Mouse (Mus musculus) right cerebral cortex, postnatal 10 days (tissue): ENCODE results near the gene Camk2d.

Source experiments
- DNase-seq, 2 experiments: peaks; one replicate each; pipeline ENCODE4 v3.0.0; 2021; ENCODE audit warnings: low spot score in 2 of 2

Gene Camk2d

DNA sequence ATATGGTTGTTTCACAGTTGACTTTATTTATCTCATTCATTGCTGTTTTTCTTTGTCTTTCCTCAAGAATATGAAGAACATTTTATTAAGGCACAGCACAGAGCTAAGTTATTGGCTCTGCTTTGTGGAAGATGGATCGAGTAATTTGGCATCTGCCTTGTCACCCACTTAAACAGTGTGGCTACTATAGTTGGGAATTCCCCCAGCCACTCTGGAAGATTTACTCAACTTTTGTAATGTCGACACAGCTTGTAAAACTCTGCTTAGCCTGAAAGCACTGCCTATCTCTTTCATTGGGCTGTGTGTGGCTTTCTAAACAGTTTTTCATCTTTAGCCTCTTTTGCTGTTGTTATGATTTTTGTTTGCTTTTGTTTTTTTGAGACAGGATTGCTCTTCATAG, 56.3 kb downstream of the Camk2d start:
- DNase-seq, result no peak

GRCm38 (mm10) chr3:126653118-126653517, 57.0 kb downstream of the Camk2d start:
- no peak for DNase-seq

GRCm38 (mm10) chr3:126656173-126656572, 60.1 kb downstream of the Camk2d start:
- no peak for DNase-seq

DNA sequence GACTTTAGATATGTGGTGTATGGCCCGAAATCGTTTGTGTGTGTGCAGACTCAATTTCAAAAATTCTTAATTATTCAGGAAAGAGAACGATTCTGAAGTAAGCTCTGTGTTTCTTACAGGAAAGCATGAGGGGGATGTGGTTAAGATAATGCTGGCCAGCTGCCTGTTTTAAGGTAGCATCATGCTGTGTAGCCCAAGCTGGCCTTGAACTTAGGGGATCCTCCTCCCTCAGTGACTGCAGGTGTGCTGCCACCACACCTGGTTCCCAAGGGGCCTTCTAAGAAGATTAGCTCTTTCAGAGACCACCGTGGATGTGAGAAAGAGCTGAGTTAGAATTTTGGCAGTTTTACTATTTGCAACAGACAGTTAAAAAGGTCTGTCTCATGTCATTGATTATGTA, 61.8 kb downstream of the Camk2d start:
- no peak for DNase-seq

DNA sequence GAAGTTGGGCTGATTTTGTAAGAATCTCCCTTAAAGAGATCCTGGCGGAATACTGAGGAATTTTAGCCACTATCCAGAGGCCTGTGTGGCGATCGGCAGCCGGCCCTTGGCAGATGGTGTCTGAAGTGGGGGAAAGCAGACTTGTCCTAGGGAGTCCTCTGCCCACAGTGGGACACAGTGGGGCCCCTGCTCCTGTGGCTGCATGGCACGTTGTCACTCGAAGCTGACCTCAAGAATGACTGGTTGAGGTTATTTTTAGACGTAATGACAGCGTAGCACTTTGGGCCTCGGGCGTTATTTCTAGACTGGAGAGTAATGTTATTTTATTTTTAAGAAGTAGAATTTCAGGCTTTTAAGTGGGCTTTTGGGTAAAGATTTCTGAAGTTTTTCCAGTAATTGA, 62.7 kb downstream of the Camk2d start:
- DNase-seq, result no peak

- no peak for DNase-seq
These were observed 63.1 kb downstream of the Camk2d start for GRCm38 (mm10) chr3:126659235-126659634.

DNA sequence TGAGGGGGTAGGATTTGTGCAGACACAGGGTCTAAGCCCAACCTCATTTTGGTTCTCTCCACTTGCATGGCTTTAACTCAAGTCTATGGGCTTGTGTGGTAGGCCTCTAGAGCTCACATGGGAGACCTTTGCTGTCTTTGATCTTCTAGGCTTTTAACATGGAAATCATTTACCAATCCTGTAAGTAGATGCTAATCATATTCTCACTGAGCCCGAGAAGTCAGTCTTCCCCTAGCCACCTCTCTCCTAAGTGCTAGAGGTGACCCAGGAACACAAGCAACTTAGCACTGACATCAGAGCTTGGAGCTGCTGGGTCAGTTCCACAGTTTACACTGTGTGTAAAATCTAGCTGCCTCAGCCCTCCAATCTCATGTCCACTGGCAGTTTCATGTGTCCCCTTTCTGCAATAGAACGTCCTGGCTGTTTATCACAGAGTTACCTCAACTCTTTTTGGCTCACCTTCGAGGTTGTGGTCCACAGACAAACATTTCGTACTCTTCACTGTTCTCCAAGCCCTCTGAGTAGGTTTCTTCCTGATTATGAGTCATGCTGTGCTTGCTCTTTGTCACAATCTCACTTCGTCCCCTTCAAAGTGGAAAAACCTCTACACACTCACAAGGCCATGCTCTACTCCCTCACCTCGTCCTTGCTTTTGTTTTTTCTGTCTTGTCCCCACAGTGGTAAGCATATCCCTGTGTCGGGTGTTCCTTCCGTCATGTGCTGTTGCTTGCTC, 63.9 kb downstream of the Camk2d start:
- DNase-seq, result no peak

GRCm38 (mm10) chr3:126660575-126660974, 64.5 kb downstream of the Camk2d start:
- no peak for DNase-seq

DNA sequence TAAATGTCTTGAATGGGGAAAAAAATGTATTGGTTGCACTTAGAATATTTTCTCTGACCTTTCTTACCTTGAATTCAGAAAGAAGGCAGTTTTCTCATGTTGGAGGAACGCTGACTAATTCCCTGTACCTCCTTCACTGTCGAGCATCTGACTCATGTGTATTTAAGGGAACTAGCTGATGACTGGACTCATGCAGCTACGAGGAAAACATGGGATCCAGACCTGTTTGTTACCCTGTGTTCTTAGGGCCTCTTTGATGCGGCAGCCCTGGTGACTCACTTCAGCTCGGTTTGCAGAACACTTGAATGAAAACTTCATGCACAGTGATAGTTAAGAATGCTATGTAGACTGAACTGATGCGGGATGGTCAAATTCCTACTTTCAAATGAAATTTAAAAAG, 64.9 kb downstream of the Camk2d start:
- DNase-seq, result no peak

- DNase-seq, result no peak
These were observed 65.8 kb downstream of the Camk2d start for GRCm38 (mm10) chr3:126661920-126662319.

- no peak for DNase-seq
These were observed 67.3 kb downstream of the Camk2d start for GRCm38 (mm10) chr3:126663436-126663835.

GRCm38 (mm10) chr3:126665866-126666265, 69.8 kb downstream of the Camk2d start:
- DNase-seq, result no peak

- DNase-seq, result no peak
These were observed 70.9 kb downstream of the Camk2d start for GRCm38 (mm10) chr3:126667019-126667418.

DNA sequence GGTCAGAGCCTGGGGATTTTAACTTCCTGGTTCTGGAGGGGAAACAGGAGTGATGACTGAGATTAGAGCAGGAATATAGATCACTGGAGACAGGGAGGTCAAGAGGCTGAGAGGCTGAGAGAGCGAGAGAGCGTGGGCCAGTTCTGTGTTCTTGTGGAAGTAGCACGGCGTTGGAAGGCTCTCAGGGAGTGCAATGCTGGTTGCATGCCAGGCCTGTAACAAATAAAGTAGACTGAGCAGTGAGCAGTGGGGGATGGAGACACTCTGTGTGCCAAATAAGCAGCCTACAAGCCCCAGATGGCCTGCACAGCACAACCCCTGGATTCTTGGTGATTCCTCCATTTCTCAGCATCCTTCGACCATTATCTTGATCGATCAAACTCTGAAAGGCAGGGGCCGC, 71.3 kb downstream of the Camk2d start:
- peak; percentile 71 to 74 for DNase-seq

- peak; percentile 48 to 52 for DNase-seq
These were observed 72.0 kb downstream of the Camk2d start for GRCm38 (mm10) chr3:126668123-126668522.

GRCm38 (mm10) chr3:126668692-126669091, 72.6 kb downstream of the Camk2d start:
- no peak for DNase-seq

GRCm38 (mm10) chr3:126670413-126670812, 74.3 kb downstream of the Camk2d start:
- DNase-seq, result no peak

- no peak for DNase-seq
These were observed 75.2 kb downstream of the Camk2d start for GRCm38 (mm10) chr3:126671292-126671691.

DNA sequence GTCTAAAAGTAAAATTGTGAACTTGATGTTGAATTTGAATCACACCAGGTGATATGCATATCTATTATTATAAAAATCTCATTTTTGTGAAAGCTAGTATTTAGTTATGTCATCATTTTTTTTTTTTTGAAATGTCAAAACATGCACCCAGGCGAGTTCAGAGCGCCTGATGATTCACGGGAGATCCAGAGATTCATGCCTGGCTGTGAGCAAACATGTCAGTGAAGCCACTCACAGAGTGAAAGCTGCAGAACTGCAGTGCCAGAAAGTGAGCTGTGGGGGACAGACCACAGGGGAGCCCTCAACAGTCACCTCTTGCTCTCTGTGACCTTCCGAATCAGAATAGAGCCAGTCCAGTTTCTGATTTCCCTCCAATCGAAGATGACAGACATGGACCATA, 84.9 kb downstream of the Camk2d start:
- no peak for DNase-seq

DNA sequence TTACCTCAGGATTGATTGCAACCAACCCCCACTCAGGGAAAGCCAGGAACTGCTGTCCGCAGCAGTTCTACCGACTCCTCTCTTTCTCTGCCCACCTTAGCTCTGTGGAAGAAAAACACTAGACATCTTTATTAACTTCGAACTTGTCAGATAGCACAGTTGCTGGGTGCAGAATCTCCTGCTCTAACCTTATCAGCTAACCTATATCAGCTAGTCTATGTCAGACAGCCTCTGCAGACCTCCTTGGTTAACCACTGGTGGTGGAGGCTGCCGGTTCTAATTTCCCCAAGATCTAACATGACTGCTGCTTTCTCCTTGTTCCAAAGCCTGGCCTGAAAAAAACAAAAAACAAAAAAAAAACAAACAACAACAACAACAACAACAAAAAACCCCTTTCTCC, 85.9 kb downstream of the Camk2d start:
- DNase-seq, result no peak

DNA sequence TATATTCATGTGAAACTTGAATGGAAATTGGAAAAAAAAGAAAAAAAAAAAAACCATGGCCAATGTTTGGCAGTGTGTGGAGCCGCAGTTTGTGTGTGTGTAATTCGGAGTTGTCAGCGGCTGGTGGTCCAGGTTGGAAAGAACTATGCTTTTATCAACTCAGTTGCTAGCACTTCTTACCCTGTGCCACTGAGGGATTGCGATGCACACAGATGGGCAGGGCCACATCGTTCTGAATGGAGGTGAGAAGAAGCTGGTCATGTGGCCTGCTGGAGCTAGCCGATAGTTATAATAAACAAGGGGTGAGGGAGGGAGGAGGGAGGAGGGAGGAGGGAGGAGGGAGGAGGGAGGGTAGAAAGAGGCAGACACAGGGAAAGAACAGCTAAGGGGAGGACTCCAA, 89.3 kb downstream of the Camk2d start:
- DNase-seq, result no peak

DNA sequence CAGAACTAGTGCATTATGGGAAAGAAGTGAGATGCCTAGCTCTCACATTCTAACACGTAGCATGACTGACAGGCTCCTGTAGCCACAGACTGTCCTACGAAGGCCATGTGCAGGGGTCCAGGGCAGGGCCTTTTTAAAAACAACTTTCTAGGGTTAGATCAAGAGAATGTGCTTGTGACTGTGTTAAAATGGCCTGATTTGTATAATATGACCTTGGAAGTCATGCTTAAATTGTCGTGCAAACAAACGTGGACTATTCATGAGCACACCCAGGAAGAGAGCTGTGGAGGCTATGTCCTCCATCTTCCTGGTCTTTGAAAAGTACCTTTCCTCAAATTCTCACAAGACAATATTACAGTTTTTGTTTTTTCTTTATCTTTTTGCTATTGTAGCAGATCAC, 91.0 kb downstream of the Camk2d start:
- DNase-seq, result no peak

- DNase-seq, result no peak
These were observed 92.4 kb downstream of the Camk2d start for GRCm38 (mm10) chr3:126688516-126688915.
